Mouse (Mus musculus): ENCODE data around the gene Zfp941. TPM values are rescaled to one million over a fixed set of nuclear protein-coding genes. Genes with fewer than 3 reads are reported as not detected.

Gene Zfp941
- total RNA-seq, 2 experiments from 2014 or later: not detected

DNA sequence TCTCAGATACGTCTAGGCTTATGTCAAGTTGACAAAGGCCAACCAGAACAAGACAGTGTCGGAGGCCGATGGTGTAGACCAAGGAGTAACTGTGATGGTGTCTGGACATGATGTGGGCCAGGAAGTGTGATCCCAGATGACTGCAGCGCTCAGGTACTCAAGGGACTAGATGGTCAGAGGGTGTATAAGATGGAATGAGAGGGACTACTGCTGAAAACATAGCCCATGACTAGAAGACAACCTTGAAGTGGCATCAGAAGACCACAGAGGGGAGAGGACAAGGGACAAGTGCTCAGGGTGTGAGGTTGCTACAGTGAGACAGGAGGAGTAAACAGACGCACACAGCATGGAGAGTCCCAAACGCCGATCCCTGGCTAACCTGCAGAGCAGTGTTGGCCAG is 21.8 kb upstream of the Zfp941 start:
- no peak for DNase-seq
- intact Hi-C loops (cut with DNase I; ENCODE audit: low total_unique reads): loop anchor here (1.0 to 5.0 kb wide), 2 partner anchors 60 to 208 kb away; no protein-coding TSS in a partner anchor

- intact Hi-C loops (cut with DNase I; ENCODE audit: low total_unique reads): loop anchor here (5.0 kb wide), 1 partner anchor 211 kb away; no protein-coding TSS in a partner anchor
- no peak for DNase-seq
Observed at GRCm38 (mm10) chr7:140840750-140841735, 19.1 kb upstream of the Zfp941 start.

- intact Hi-C loops (cut with DNase I; ENCODE audit: low total_unique reads): no loop called here
- DNase-seq: no peak
Observed at GRCm38 (mm10) chr7:140839556-140839955, 17.6 kb upstream of the Zfp941 start.

- no peak for DNase-seq
- intact Hi-C loops (cut with DNase I; ENCODE audit: low total_unique reads): no loop called here
Observed at GRCm38 (mm10) chr7:140836243-140837115, 14.5 kb upstream of the Zfp941 start.

- DNase-seq: no peak
- intact Hi-C loops (cut with DNase I; ENCODE audit: low total_unique reads): no loop called here
Observed at GRCm38 (mm10) chr7:140835758-140836087, 13.7 kb upstream of the Zfp941 start.

- intact Hi-C loops (cut with DNase I; ENCODE audit: low total_unique reads): no loop called here
- no peak for DNase-seq
Observed at GRCm38 (mm10) chr7:140834968-140835757, 13.2 kb upstream of the Zfp941 start, which contains the start of gene Urah. Gene Urah, plus strand, starts transcription at chr7:140835018.

DNA sequence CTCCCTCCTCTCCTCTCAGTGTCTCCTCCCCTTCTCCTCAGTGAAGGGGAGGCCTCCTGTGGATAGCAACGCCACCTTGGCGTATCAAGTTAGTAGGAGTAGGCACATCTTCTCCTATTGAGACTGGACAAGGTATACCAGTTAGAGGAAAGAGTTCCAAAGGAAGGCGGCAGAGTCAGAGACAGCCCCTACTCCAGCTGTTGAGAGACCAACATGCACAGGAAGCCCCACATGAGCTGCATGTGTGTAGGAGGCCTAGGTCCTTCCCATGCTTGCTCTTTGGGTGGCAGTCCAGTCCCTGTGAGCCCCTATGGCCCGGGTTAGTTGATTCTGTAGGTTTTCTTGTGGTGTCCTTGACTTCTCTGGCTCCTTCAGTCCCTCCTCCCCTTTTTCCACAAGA is 11.4 kb upstream of the Zfp941 start:
- no peak for DNase-seq
- intact Hi-C loops (cut with DNase I; ENCODE audit: low total_unique reads): no loop called here

DNA sequence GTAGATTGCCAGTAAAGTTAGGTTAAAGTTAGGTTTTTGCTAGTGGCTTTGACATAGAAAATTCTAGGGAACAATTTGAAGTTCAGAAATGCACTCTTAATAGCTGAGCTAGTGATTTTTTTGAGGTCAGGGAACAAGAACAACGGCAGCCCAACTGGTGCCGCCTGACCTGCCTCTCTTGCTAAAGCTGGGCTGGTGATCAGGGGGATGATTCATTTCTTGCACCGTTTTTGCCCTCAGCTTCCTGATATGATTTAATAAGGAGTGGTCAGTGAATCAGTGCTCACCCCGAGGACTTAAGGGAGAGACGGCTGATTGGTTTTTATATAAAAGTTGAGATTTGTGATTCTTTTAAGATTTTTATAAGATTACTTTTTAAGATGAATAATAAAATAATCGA is 9.5 kb upstream of the Zfp941 start:
- DNase-seq: no peak
- intact Hi-C loops (cut with DNase I; ENCODE audit: low total_unique reads): no loop called here

DNA sequence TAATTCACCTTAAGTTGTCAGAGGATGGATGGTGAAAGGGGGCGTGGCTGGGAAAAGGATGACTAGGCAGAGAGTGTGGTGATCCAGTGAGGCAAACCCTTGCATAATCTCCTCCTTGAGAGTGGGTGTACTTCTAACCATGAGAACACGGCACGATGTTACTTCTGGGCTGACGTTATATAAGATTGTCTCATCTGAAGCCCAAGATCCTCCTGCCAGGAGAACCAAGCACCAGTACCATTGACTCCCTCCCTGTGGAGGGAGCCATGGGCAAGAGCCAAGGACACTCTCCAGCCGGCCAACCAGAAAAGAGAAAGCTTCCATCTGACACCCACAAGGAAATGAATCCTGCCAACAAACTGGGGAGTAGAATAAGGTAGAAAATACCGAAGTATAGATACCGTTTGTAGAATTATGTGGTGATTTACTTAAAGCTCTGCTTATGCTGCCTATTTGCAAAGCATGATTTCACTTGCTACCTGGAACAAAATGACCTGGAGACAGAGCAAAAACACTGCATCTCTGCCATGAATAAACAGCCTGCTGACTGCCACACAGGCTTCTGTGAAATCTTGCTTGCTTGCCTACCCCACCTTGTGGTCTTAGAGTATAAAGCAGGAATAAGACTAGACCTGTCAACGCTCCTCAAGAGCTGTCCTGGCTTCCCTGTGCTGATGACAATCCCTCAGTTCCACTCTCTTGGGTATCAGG is 6.3 kb upstream of the Zfp941 start:
- intact Hi-C loops (cut with DNase I; ENCODE audit: low total_unique reads): no loop called here
- DNase-seq: no peak

DNA sequence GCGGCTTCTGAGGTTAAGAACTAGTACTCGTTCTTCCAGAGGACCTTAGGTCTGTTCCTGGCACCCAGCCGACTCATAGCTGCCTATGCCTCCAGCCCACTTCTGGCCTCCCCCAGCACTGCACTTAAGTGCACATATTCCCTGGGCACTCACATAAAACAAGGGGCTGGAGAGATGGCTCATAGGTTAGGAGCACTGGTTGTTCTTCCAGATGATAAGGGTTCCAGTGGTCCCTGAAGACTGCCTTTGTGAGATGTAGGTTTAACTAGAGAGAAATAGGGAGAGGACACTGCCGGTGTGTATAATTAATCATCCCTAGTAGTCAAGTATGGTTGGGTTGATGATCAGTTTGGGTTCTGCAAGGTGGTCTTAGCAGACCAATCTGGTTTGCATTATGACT is 753 bp upstream of the Zfp941 start:
- intact Hi-C loops (cut with DNase I; ENCODE audit: low total_unique reads): no loop called here

DNA sequence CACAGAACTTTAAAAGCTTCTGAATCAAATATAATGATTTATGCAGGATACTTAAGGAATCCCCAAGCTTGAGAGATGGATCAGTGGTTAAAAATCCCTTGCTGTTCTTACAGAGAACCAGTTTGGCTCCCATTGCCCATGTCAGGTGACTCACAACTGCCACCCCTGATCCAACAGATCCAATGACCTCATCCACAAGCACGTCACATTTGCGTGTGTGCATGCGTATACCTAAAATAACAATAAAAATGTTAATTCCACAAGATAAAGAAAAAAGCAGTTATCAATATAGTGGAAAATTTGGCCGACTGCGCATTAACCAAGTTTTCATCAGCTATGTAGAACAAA is 699 bp downstream of the Zfp941 start:
- DNase-seq: no peak
- intact Hi-C loops (cut with DNase I; ENCODE audit: low total_unique reads): no loop called here

More for the DNA sequence above, 753 bp upstream of the Zfp941 start:
- DNase-seq: no peak

GRCm38 (mm10) chr7:140820173-140820572 is 1.8 kb downstream of the Zfp941 start:
- intact Hi-C loops (cut with DNase I; ENCODE audit: low total_unique reads): no loop called here
- DNase-seq: no peak

- DNase-seq: no peak
- intact Hi-C loops (cut with DNase I; ENCODE audit: low total_unique reads): no loop called here
Observed at GRCm38 (mm10) chr7:140812850-140813249, 9.1 kb downstream of the Zfp941 start.

DNA sequence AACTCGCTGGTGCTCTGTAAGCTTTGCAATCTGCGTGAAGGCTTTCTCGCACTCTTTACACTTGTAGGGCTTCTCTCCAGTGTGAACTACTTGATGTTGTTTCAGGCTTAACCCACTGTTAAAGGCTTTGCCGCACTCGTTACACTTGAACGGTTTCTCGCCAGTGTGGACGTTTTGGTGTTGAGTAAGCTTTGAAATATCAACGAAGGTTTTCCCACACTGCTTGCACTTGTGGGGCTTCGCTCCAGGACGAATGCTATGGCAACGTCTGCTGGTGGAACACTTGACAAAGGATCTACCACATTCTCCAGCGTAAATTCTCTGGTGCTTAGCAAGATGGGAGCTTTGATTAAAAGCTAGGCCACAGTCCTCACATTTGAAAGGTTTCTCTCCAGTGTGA is 10.3 kb downstream of the Zfp941 start:
- DNase-seq: no peak
- intact Hi-C loops (cut with DNase I; ENCODE audit: low total_unique reads): no loop called here

DNA sequence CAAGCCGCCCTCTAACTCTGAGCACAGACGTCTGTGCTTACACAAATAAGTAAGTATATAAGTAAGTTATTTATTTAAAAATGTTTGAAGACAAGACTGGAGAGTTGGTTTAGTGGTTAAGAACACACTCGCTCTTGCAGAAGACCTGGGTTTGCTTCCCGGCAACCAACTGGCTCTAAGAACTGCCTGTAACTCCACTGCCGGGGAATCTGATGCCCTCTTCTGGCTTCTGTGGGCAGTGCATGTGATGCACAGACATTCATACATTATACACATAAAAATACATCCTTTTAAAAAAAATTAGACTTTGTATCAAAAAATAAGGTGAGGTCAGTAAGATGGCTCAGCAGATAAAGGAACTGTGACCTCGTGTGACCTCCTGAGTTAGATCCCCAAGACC is 11.5 kb downstream of the Zfp941 start:
- no peak for DNase-seq
- intact Hi-C loops (cut with DNase I; ENCODE audit: low total_unique reads): no loop called here

DNA sequence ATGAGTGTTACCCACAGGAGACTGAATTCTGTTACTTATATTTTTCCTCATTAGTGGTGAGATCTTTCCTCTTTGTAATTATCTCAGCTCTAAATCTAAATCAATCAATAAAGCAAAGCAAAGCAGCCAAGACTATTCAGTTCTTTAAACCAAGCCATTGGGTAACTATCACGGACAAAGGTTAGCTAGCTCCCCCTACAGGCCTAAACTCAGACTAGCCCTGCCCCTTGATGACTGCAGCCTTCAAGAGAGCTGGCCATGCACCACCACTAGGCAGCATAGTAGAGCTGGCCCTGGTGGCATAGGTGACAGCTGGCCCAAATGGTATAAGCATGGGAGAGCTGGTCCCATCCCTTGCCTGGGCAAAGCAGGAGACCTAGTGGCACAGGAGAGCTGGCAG is 16.3 kb downstream of the Zfp941 start:
- no peak for DNase-seq
- intact Hi-C loops (cut with DNase I; ENCODE audit: low total_unique reads): no loop called here

DNA sequence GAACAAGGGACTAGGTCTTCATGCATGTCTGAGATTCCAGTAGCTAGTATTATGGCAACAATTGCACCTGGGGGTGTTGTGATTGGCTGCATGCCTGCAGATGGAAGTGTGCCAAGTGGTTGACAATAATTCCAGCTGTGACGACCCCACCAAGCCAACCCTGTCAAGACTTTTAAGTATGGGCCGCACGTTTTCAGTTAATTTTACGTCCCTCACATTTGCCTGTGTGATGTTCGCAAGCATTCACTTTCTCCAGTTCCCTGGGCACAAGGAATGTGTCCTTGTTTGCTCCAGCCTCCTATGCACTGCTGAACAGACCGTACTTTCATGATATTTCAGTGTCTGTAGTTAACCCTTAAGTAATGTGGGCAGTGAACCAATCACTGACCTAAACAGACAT is 19.3 kb downstream of the Zfp941 start:
- DNase-seq: no peak
- intact Hi-C loops (cut with DNase I; ENCODE audit: low total_unique reads): no loop called here

- intact Hi-C loops (cut with DNase I; ENCODE audit: low total_unique reads): no loop called here
- DNase-seq: no peak
Observed at GRCm38 (mm10) chr7:140798212-140798611, 23.8 kb downstream of the Zfp941 start.

DNA sequence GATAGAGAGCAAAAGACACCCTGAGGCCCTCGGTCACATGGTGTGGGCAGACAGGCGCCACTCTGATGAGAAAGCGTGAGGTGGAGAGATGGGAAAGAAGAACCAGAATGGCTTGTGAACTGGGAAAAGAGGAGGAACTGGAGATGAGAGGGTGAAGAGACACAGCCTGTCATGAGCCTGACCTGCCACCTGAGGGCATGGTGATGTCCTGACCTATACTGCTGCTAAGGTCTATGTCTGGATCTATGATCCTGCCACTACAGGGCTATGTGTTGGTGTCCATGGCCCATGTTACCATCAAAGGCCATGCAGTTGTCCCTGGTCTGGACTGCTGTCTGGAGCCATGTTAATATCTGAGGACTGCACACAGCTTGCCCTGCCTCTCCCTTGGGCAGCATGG is 24.4 kb downstream of the Zfp941 start:
- DNase-seq: no peak
- intact Hi-C loops (cut with DNase I; ENCODE audit: low total_unique reads): no loop called here
